Mouse (Mus musculus) layer of hippocampus, postnatal 10 days (tissue): Measurements from ENCODE around the gene Rbm15b. TPM values are rescaled to one million over a fixed set of nuclear protein-coding genes. Genes with fewer than 3 reads are reported as not detected.

ENCODE experiments used
- DNase-seq, 2 experiments: peaks; one replicate each; pipeline ENCODE4 v3.0.0; 2021; ENCODE audit warnings: low spot score in 2 of 2
- total RNA-seq, 2 experiments: library from RNA; stranded (reverse); gene quantifications; 2 replicates each; pipeline ENCODE4 v1.2.3; 2021

The Rbm15b gene
- total RNA-seq, 2 experiments from 2014 or later, result 58.3 to 61.2 TPM

DNA sequence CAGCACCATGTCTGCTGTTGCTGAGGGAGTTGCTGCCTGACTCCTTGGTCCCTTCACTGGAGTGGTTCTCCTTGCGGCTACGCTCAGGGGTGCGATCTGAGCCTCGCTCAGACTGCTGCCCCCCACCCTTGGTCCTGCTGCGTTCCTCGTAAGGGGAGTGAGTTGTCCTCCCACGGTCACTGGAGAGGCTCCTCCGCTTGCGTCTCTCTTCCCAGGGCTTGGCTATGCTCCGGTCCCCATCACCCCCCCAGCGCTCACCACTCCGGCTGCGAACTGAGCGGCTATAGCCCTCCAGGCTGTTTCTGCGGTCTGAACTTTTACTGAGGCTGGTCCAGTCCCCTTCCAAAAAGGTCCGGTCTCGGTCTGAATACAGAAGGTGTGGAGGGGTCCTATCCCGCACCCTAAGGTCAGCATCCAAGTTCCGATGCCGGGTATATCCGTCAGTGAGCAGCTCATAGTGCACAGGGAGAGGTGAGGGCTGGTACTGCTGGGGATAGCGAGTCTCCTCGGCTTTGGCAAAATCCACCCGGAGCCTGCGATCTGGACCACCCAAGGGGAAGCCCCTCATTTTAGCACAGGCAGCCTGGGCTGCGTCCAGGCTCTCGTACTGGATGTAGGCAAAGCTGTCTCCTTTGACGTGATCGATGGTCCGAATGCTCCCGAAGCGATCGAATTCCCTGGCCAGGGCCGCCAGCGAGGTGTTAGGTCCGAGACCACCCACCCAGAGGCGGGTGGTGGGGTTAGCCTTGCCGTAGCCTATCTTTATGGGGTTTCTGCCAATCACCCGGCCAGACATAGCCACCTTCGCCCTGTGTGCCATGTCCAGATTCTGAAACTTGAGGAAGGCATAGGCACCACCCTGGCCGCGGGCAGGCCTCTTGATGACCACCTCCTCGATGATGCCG lies 2.0 kb downstream of the Rbm15b start:
- peak; percentile 24 to 43 for DNase-seq

DNA sequence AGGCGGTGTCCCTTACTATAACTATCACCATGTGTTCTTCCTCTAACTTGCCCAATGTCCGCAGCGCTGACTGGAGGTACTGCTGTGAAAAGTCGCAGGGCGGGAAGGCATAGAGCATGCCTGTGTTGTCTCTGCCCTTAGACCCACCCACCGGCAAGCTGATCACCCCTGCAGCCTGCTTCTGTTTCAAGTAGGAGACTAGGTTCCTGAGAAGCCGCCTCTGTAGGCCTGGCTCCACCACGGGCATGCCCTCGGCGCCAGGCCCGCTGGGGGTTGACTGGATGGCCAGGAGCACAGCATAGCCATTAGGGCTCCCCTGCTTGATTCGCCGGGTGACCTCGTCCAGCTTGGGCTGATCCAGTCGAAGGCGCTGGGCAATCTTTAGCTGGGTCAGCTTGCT lies 2.9 kb downstream of the Rbm15b start:
- peak in 1 of 2 experiments; percentile 28 for DNase-seq

DNA sequence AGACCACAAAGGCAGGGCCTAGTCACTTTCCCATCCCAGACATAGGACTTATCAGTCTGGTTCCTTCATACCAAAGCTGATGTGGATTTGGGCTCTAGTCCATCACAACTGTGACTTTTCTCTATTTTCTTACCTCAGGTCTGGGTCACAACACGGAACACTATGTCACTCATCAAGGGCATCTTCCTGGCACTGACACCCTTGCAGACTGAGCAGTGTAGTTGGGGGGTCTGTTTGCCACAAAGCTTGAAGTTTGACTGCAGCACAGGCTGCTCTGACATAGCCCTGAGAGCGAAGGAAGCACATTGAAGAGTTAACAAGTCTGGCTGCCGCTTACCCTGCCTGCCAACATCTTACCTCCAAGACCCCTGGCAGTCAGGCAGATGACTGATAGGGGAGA lies 4.1 kb downstream of the Rbm15b start:
- no peak for DNase-seq

DNA sequence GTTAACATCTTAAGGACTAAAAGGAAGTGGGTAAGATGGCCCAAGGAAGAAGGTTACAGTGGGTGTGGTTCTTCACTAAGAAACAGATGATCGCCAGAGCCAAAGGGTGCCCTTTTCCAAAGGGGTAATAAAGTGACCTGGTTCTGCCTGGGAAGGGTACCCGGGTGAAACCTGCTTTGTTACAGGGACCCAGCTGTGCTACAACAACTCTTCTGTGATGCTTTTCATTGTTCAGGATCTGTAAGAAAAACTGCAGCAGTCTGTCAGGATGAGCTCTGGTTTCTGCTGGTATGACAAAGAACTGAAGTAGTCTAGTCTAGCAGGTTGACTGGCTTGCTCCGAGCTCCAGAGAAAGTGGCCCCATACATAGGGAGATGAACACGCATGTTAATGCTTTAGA lies 5.1 kb downstream of the Rbm15b start:
- no peak for DNase-seq

DNA sequence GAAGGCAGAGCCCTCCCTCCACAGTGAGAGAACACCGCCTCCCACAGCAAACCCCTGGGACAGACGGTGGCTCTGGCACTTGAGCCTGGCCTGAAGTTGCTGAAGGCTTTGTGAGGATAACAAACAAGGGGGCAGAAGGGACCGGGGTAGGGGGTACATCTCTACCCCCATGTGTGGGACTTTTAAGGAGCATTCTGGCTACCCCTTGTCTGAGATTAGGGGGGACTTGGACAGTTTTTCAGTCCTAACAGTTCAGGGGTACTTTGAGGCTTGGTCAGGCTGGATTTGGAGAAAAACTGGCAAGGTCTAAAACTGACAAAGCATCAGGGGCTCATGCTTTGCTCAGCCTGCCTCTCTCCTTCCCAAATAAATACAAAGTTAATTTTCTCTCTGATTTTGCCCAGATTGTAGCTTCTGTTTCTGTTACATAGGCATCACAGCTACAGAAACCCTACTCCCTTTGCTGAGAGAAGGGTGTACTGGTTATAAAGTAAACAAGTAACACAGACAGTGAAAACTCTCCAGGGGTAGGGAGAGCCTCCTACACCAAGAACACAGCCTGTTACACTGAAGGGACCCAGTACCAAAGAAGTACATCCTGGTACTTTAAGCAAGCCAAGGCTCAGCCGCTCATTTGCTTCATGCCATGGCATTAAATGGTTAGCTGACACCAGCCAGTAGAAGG lies 6.0 kb downstream of the Rbm15b start:
- DNase-seq, result no peak

DNA sequence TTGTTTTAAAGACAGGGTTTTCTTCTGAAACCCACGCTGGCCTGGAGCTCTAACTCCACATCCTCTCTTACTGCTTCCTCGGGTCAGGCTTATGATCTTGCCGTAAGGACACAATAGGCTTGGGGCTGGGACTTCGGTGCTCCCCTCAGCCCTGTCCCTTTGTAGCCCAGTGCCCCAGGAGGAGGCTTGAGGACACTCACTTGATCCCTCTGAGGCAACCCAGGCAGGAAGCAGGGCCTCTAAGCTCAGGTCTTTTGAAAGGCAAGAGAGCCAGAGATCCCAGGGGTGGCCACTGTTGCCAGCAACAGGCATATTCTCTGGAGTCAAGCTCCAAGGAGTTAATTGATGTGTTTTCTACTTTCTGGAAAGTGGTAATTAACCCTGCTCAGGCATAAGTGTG lies 7.8 kb downstream of the Rbm15b start:
- DNase-seq, result no peak

DNA sequence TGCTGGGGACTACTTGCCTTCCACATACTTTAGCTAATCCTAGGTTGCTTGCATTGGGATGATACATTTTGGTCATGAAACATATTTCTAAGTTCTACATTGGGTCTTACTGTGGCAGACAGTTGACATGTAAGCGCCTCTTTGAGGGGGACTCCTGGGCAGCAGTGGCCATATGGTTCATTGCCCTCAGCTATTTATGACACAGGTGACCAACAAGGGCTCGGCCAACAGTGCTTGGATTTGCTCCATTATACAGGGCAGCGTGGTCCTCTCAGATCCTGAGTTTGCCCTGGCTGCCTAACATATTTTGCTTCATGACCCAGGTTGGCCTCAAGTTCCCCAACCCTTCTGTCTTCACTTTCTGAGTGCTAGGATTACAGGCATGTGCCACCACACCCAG lies 10.6 kb downstream of the Rbm15b start:
- DNase-seq, result no peak

DNA sequence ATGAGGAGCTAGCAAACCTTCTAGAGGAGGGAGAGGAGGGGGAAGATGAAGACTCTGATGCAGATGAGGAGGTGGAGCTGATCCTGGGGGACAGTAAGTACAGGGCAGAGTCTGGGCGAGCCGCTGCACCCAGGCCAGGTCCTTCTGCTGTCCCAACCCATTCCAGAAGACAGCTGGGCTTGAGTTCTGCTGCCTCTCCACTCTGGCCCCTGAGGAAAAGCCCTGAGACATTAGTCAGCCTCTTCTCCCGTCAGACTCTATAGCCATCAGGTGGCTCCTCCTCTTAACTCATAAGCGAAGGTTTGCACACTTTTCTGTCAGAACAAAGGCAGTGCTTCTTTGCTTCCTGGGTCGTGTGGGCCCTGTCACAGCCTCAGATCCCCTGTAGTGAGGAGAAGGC lies 13.0 kb downstream of the Rbm15b start:
- no peak for DNase-seq

DNA sequence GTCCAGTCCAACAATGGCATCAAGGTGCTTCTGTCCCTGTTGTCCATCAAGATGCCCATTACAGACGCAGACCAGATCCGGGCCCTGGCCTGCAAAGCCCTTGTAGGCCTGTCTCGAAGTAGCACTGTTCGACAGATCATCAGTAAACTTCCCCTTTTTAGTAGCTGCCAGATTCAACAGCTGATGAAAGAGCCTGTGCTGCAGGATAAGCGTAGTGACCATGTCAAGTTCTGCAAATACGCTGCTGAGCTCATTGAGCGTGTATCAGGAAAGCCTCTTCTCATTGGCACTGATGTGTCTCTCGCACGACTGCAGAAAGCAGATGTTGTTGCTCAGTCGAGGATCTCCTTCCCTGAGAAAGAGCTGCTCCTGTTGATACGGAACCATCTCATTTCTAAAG lies 29.2 kb downstream of the Rbm15b start:
- DNase-seq, result no peak

DNA sequence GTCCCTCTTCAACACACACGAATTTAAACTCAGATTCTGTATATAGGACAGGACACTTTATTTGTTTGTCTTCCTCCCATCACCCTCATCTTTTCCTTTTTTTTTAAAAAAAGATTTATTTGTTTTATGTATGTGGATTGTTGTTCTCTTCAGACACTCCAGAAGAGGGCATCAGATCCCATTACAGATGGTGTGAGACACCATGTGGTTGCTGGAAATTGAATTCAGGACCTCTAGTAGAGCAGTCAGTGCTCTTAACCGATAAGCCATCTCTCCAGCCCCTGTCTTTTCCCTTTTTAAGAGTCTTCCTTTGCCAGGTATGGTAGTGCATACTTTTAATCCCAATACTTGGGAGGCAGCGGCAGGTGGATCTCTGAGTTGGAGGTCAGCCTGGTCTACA lies 30.6 kb downstream of the Rbm15b start:
- DNase-seq, result no peak

DNA sequence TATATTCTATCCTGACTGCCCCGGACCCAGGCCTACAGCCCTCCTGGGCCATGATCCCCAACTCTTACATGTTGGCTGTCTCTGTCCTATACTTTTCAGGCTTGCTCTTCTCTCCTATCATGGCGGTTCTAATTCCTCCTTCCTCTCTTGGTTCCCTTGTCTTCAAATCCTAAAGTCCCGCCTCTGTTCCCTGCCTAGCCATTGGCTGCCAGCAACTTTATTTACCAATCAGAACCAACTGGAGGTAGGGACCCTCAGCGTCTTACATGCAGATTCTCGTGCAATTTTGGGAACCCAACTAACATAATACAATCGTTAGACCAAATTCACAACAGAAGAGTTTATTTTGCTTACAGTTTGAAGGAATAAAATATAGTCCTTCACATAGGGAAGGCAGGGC lies 44.4 kb downstream of the Rbm15b start:
- no peak for DNase-seq

DNA sequence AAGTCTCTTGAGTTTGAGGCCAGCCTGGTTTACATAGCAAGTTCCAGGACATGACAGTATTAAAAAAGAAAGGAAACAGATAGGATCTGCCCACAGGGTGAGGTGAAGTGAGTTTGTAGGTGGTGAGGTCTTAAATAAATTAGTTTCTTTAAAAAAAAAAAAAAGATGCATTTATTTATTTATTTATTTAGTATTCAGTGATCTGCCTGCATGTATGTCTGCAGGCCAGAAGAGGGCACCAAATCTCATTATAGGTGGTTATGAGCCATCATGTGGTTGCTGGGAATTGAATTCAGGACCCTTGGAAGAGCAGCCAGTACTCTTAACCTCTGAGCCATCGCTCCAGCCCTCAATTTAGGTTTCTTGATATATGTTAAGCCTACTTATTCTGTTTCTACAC lies 46.7 kb downstream of the Rbm15b start:
- no peak for DNase-seq

Other genes with a start within 250 kb of the Rbm15b start
- 10 to 100 TPM; 37.1 to 38.3 TPM for gene Grm2, start 231.3 kb downstream of the Rbm15b start, total RNA-seq
- gene Tex264, start 201.5 kb downstream of the Rbm15b start, total RNA-seq, result 10 to 100 TPM; 85.3 to 91.6 TPM
- 10 to 100 TPM; 20.8 to 21.3 TPM for gene Rad54l2, start 98.2 kb downstream of the Rbm15b start, total RNA-seq
- 10 to 100 TPM; 24.4 to 28.8 TPM for gene Dcaf1, start 65.6 kb downstream of the Rbm15b start, total RNA-seq
- gene Manf, start 4.6 kb upstream of the Rbm15b start, total RNA-seq, result 100 to 1,000 TPM; 101 to 116 TPM